Mouse (Mus musculus) ES-Bruce4 (cell line): ENCODE measurements around the gene Atp23.

ENCODE experiments used
- CTCF ChIP-seq: IDR thresholded peaks from one replicate; pipeline ENCODE4 v1.8.1; 2011; ENCODE audit warnings: low read depth, low read length
- EP300 ChIP-seq: IDR thresholded peaks from 2 replicates; pipeline ENCODE4 v1.6.1; 2011; ENCODE audit warnings: low read depth, low read length; ENCODE audit not compliant: insufficient read depth
- POLR2A ChIP-seq: IDR thresholded peaks from one replicate; pipeline ENCODE4 v1.8.1; 2011; ENCODE audit warnings: low read length; ENCODE audit not compliant: insufficient read depth

- TF ChIP-seq POLR2A (no peak), CTCF (no peak), EP300 (no peak)
Observed at GRCm38 (mm10) chr10:126872256-126872655, 28.9 kb downstream of the Atp23 start.
